Mouse (Mus musculus): ENCODE measurements around the gene Psip1.
A peak's percentile ranks its signal among the peaks of the same experiment; 100 is the strongest.
"Not testable (repeated sequence)": the region's sequence is repeated elsewhere in the genome, so short reads cannot be mapped to it uniquely, and the experiment has no call there.

Gene Psip1

DNA sequence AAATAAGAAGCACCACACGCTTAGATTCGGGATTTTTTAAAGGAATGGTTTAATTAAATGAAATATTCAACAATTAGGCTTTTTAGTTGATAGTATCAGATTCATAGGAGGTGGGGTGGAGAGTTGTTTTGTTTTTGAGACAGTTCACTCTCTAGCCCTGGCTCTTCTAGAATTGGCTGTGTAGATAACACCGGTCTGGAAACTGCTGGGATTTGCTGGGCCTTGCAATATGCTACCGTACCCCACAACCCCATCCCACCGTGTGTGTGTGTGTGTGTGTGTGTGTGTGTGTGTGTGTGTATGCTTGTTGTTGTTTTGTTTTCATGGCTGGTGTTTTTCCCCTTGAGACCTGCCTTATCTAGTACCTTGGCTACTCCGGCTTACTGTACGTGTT lies 14.8 kb upstream of the Psip1 start:
- no peak for DNase-seq (ENCODE audit: low read depth, low spot score)

DNA sequence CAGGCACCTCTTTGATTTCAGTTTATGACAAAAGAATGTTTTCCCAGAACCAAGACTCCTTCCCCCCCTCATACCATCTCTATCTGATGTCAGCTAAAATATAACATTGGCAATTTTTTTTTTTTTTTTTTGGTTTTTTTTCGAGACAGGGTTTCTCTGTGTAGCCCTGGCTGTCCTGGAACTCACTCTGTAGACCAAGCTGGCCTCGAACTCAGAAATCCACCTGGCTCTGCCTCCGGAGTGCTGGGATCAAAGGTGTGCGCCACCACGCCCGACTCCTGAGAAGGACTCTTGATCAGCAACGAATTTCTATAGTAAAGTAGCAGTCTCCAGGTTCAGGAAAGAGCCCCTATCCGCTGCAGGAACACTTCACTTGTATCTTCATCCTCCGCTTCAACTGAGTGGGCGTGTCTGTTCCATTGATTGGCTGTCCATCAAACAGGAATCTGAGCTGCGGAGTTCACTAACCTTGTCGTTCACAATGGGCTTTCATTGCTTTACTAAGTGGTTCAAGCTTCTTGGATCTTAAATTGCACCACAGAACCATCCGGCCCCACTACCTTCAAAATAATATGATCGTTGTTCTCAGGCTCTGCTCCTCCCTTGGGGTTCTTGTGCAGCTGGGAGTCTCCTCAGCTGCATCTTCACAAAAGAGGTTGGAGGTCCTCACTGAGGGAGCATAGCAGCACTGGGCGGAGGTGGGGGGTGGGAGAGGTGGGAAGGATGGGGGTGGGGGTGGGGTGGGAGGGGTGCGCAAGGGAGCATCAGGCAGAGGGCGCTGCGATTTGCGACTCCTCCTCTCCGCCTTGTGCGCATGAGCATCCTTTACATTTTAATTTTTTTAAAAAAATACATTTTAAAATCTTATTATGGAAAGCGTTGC lies 14.1 kb upstream of the Psip1 start:
- DNase-seq (ENCODE audit: low read depth, low spot score), result no peak

DNA sequence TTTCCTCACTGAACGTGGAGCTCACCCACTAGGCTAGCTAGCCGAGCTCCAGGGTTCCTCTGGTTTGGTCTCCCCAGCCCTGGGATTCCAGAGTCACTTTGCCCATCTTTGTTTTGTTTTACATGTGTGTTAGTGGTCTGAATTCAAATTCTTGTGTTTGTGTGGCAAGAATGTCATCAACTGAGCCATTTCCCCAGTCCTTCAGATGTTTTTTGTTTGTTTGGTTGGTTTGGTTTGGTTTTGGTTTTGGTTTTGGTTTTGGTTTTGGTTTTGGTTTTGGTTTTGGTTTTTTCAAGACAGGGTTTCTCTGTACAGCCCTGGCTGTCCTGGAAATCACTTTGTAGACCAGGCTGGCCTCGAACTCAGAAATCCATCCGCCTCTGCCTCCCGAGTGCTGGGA lies 10.8 kb upstream of the Psip1 start:
- DNase-seq (ENCODE audit: low read depth, low spot score), result not testable (repeated sequence)

DNA sequence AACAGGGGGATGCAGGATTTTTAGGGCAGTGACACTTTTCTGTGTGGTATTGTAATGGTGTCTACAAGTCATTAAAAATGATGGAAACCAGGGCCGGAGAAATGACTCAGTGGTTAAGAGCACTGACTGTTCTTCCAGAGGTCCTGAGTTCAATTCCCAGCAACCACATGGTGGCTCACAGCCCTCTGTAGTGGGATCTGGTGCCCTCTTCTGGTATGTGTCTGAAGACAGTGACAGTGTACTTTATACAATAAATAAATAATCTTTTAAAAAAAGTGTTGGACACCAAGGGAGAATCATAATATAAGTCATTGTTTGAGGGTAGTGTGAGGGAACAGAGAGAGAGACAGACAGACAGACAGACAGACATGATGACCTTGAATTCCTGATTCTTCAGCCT lies 6.9 kb upstream of the Psip1 start:
- peak; percentile 62 for DNase-seq (ENCODE audit: low read depth, low spot score)

DNA sequence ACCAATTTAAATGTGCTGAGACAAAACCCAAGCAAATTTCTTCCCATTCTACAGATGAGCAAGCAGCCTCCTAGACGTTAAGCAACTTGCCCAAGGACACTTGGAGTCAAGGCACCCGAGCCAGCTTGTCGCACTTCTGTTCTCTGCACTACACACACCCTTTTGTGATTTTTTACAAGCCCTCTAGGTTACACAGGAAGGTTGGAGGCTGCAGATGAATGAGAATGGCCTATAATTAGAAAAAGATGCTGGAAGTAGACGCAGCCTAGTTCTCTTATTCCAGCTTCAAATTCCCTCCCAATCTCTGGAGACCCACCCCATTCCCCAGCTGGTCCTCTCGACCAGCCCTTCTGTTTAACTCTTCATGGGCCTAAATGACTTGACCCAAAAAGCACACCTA lies 2.9 kb upstream of the Psip1 start:
- DNase-seq (ENCODE audit: low read depth, low spot score), result peak; percentile 48

DNA sequence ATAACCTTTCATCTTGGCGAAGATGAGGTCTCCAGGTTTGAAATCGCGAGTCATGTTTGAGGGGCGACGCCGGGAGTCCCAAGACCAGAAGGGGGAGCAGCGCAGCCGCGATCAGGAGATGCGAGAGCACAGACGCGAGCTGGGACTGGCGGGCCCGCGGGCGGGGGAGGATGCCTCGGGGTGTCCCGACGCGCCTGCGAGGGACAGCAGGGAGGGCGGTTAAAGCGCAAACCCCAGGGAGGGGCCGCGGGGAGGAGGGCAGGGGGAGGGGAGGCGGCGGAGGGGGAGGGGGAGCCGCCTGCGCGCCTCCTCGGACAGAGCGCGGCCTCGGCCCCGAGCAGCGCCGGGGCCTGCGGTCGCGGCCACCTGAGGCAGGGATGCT lies 533 bp downstream of the Psip1 start:
- peak; percentile 94 for DNase-seq (ENCODE audit: low read depth, low spot score)

DNA sequence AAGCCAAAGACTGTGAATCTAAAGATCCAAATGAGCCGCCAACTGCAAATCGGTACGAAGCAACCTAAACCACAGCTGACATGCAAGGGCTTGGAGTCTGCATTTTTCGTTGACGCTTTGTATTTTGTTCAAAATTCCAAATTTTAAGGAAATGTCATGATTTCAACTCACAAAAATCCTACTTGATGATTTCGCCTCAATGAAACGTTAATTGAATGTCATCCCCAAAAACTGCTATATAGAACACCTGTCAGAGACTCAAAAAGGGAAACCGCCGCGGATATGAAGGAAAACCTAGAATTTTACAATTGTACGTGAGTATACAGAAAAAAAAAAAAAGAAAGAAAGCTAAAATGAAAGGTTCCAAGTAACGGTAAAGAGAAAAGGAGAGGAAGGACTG lies 1.0 kb downstream of the Psip1 start:
- no peak for DNase-seq (ENCODE audit: low read depth, low spot score)

DNA sequence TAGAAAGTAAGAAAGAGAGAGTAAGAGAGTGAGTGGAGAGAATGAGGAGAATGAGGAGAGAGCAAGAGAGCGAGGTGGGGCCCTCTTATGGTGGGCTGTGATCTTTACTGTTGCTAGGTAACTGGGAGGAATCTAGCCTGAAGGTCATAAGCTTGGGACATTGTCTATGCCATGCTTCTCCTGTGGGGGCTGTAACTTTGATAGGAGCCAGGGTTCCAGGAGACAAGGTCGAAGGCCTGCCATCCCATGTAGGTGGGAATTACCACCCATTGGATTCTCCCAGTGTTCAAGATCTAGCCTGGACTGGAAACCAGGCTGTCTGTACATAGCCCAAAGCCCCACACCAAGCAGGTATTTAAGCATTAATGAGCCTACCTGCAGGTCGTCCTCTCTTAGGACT lies 18.1 kb downstream of the Psip1 start:
- DNase-seq (ENCODE audit: low read depth, low spot score), result no peak

DNA sequence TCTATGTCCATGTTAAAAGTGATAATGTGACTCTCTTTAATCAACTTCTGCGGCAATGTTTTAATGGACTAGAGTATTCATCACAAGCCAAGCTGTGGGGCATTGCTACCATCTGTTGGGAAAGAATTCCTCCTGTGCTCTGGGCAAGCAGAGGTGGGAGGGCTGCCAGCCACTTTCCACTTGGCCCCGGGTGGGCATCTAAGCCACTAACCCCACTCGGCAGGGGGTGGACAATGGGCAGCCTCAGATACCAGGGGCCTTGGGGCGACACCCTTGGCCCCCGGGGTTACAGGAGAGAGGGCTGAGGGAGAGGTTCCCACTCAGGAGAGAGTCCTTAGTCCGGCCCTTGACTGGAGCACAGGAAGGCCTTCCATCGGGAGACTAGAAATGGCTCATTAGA lies 18.6 kb downstream of the Psip1 start:
- no peak for DNase-seq (ENCODE audit: low read depth, low spot score)

DNA sequence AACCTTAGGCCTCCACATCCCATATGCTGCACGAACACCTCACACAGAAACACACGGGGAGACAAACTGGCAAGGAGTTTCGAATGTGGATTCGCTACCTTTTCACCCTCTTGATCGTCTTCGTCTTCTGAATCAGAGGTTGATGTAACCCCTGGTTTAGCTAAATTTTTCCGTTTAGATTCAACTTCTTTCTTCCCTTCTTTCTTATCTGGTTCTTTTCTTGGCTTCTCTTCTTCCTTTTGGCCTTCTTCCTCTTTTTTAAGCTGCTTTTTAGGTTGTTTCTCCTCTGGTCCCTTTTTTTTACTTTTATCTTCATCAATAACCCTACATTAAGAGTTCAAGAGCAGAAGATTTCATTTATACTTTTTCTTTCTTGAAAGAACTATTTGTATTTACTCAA lies 21.4 kb downstream of the Psip1 start:
- no peak for DNase-seq (ENCODE audit: low read depth, low spot score)

DNA sequence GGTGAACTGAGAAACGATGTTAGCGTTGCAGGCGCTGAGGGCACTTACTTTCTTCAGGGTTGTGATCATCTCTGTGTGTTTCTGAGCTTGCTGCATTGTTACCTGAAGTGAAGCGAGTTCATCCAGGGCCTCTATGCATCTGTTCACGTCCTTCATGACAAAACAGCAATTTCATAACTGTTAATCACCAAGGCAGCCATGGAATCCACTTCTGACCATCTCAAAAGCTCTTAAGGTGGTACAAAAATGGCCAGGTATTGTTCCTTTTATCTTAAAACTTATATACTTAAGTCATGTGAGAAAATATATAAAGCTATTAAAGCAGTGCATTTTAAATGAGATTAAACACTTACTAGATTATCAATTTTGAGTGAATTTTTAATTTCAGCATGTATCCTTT lies 26.2 kb downstream of the Psip1 start:
- DNase-seq (ENCODE audit: low read depth, low spot score), result no peak

DNA sequence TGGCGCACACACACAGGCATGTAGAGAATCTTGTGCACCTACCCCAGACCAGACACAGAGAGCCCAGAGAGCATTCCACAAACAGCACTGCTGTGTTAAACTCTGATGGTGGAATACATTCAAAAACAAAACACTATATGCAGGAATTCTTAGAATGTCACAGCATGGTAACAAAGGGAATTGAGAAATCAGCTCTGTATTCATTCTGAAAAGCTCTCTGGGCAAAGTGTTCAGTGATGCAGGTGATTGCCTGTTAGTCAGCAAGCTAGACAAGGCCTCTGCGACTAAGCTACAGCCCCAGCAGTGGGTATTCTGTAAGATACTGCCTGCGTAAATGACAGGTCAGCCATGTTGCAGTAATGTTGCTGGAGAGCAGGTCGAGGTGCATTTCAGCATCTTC lies 35.5 kb downstream of the Psip1 start:
- DNase-seq (ENCODE audit: low read depth, low spot score), result no peak

DNA sequence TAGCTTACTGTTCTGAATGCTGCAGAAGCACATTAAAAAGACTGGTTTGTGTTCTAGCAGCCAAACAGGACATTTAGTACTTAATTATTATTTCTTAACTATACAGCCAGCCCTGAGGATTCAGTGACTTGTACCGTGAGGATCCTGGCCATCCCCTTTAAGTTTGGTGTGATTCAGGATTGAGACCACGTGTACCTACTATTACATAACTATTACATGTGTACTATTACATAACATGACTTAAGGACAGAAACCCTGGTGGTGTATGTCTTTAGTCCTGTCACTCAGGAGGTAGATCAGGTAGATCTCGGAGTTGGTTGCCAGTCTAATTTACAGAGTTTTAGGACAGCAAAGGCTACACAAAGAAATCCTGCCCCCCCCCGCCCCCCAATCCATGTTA lies 45.2 kb downstream of the Psip1 start:
- DNase-seq (ENCODE audit: low read depth, low spot score), result no peak

DNA sequence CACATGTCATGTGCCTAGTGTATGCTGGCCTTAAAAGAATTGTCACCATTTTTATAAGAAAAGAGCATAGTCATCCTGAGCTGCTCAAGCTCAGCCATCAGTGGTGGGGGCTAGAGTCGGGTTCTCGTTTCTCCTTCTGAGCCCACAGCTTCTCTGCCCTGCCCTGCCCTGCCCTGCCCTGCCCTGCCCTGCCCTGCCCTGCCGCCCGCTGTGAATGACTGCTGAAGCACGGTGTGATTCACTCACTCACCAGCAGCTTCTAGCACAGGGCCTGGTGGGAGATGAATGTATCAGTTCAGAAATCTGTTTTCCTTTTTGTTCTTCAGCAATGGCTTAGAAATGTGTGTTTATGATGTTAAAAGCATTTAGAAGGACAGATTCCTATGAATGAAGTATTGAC lies 47.2 kb downstream of the Psip1 start:
- DNase-seq (ENCODE audit: low read depth, low spot score), result no peak

DNA sequence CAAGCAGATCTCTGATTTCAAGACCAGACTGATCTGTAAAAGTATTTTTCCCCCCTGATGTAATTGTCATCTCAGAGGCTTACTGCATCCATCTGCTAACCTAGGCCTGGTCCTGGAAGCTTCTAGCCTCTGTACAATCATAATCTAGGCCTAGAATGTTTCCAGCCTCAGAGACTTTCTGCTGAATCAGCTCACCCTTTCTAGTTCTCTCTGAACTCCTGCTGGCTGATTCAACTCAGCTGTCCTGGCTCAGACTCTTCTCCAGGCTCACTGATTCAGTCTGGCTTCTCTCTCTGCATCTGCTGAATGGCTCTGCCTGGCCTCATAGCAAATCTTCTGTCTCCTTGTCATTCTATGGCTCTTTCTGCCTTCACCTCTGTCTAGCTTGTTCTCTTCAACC lies 48.1 kb downstream of the Psip1 start:
- no peak for DNase-seq (ENCODE audit: low read depth, low spot score)

DNA sequence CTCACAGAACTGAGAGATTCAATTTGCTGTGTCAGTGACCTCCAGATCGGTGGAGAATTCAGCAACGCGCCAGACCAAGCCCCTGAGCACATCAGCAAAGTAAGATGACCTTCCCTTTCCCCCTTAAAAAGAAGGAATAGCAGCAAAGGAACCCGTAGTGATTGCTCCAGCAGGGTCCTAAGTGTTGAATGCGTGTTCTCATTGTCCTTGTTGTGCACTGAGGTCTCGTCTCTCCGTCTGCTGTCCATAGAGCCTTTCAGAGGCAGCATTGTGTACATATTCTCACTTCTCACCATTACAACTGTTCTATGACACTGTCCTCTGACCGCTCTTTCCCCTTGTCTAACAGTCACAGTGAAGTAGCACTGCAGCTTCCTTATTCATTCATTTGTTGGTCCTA lies 49.9 kb downstream of the Psip1 start:
- no peak for DNase-seq (ENCODE audit: low read depth, low spot score)

DNA sequence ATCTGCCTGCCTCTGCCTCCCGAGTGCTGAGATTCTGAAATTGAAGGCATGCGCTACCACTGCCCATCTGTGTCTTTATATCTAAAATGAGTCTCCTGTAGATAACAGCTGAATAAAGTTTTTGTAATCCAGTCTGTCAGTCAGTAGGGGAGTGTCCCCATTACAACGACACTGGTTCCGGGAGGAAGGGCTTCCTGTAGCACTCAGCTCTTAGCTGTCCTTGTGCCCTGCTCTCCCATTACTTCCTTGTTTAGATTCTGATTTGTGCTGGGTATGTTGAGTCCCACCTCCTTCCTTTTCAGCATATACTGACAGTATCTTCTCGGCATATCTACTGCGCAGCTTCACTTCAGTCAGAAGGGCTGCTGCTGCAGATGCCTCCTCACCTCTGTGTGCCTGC lies 53.4 kb downstream of the Psip1 start:
- DNase-seq (ENCODE audit: low read depth, low spot score), result no peak

DNA sequence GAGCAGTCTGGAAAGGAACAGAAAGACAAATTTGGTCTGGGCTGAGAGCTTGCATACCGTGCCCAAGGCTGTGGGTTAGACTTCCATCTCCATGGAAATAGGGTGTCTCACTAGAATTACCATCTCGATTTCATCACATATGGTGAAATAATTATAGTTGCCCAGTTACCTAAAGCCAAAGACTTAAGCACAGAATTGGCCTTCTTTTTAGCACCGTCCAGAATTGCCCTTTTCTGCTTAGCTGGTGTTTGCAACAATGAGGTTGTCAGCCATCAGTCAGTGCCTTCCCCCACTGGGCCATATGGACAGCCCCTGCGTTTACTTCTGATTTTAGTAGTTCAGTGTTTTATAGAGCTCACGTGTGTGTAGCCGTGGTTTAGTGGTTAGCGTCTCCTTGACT lies 54.3 kb downstream of the Psip1 start:
- no peak for DNase-seq (ENCODE audit: low read depth, low spot score)

DNA sequence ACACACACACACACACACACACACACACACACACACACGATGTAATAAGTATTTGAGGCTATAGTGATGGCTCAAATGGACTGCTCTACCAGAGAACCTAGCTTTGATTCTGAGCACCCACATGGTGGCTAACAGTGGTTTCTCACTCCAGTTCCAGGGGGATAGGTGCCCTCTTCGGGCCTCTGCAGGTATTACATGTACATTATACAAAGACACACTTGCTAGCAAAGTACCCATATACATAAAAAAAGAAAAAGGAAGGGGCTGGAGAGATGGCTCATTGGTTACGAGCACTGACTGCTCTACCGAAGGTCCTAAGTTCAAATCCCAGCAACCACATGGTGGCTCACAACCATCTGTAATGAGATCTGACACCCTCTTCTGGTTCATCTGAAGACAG lies 57.4 kb downstream of the Psip1 start:
- DNase-seq (ENCODE audit: low read depth, low spot score), result peak; percentile 59

DNA sequence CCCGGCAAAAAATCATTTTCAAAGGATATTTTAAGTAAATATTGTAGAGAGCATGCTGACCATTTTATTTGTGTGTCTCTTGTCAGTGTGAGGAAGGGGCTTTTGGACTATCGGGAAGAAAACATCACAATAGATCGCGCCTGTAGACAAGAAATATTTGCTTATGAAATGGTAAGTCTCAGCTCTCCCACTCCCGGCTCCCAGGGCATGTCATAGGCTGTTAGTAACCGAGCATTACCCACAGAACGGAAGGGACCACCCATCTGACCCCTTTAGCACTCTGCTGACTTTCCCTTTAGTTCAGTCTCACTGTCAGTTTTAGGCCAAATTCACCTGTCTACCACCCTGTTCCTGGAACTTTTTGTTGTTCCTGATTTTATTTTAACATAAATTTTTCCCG lies 58.6 kb downstream of the Psip1 start:
- no peak for DNase-seq (ENCODE audit: low read depth, low spot score)

DNA sequence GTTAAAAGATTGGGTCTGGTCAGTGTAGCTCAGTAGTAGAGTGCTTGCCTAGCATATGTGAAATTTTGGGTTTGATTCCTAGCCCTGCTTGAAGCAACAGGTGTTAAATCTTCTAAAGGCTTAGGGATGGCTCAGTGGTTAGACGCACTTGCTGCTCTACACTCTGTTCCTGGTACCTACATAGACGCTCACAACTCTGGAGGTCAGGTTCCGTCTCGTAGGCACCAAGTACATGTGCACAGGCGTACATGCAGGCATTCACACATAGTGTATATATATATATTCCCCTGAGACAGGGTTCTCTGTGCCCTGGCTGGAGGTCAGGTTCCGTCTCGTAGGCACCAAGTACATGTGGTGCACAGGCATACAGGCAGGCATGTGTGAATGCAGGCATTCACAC lies 59.1 kb downstream of the Psip1 start:
- no peak for DNase-seq (ENCODE audit: low read depth, low spot score)

DNA sequence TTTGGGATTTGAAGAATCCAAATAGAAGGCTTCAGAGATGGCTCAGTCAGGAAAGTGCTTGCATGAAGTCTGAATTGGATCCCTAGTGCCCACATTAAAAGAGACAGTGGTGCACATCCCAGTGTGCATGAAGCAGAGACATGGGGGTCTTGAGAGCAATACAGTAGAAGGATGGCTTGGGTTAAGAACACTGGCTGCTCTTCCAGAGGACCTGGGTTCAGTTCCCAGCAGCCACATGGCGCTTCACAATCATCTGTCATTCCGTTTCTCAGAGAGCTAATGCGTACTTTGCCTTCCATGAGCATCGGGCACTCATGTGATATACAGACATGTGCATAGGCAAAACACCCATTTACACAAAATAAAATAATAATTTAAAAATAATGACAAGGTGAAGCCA lies 61.1 kb downstream of the Psip1 start:
- no peak for DNase-seq (ENCODE audit: low read depth, low spot score)

DNA sequence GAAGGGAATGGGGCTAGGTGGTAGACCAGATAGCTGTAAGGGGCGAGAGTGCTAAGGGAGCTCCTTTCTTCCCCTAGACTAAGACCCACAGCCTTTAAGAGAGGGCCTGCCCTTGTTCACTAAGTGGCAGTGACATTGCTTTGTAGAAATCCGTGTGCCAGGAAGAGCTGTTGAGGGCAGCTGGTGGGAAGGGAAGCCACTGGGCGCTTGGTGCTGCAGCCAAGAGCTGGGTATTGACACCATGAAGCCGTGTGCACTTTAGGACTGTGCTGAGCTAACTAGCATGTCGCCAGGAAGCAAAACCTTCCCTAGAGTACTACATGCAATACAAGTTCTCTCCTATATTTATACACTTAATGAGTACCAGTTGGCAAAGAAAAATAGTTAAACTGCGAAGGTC lies 62.6 kb downstream of the Psip1 start:
- DNase-seq (ENCODE audit: low read depth, low spot score), result no peak

DNA sequence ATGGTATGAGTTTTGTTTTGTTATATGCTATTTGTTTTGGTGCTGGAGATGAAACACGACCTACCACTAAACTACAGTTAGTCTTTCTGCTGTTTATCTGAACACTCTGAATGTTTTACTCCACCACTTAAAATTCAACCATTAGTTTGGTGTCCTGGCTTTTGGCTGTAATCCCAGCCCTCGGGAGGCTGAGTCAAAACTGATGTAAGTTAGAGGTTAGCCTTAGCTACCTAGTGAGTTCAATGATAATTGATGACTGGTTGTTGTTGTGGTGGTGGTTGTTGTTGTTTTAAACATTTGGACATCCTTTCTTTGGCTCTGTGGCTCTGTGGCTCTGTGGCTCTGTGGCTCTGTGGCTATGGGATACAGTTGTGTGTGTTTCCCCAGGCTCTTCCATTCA lies 67.5 kb downstream of the Psip1 start:
- DNase-seq (ENCODE audit: low read depth, low spot score), result no peak

Data from A20 (cell line).